Mouse (Mus musculus): ENCODE data around the gene Cyb561d2. TPM values are rescaled to one million over a fixed set of nuclear protein-coding genes. Genes with fewer than 3 reads are reported as not detected.

Gene Cyb561d2
- polyA plus RNA-seq, 1 experiment, result 47.7 TPM

DNA sequence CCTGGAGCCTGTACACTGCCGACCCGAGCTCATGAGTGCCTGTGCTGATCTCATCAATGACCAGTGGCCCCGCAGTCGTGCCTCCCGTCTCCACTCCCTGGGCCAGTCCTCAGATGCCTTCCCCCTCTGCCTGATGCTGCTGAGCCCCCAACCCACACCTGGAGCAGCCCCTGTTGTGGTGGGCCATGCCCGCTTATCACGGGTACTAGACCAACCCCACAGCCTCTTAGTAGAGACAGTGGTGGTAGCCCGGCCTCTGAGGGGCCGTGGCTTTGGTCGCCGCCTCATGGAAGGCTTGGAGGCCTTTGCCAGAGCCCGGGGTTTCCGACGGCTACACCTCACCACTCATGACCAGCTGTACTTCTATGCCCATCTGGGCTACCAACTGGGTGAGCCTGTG is 41.2 kb upstream of the Cyb561d2 start:
- WGBS, result 92% methylated on average over 14 of the region's 14 CpGs

DNA sequence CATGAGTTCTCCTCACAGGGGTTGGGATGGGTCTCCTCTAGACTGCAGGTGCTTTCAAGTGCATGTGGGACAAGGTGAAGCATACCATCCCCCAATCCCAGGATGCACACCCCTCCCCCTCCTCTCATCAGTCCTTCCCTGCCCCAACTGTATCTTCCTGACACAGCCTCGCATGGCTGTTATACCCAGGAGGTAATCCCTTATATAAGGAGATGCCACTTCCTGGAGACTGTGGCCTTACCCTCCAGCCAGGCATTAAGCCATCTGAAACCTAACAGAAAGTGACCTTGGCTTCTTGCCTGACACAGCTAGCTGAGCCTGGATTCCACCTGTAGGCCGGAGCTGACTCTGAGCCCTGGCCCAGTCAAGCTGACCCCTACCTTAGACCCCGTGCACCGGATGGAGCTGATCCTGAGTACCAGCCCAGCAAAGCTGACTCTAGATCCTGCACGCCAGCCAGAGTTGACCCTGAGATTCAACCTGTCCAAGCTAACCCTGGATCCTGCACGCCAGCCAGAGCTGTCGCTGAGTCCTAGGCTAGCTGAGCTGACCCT is 40.6 kb upstream of the Cyb561d2 start:
- Histone ChIP-seq H3K27ac (ENCODE audit: insufficient read depth, low read depth, low read length) (no peak overlapping the region), H3K27me3 (ENCODE audit: control insufficient read depth, insufficient read depth, low read length) (no peaks in the 10 kb centered on the region), H3K4me1 (ENCODE audit: control insufficient read depth, insufficient read depth, insufficient read length, low read length) (peaks cover 7% of the 10 kb centered on the region; the same call in 1 of the 2 replicates), H3K36me3 (ENCODE audit: control insufficient read depth, insufficient read depth, low read length) (0 out of 2 replicates have a peak, but pooled peaks cover 4% of the 10 kb centered on the region), H3K4me3 (ENCODE audit: low read depth, low read length) (no peak overlapping the region)
- TF ChIP-seq CTCF (IDR thresholded peaks at IDR 0.05; ENCODE audit: extremely low read depth, insufficient read length, insufficient replicate concordance, low read depth, low read length) (no peak), POLR2A (IDR thresholded peaks at IDR 0.05; ENCODE audit: low read depth, low read length) (no peak)
- 79% methylated on average over 7 of the region's 7 CpGs for WGBS

More for the DNA sequence above, 41.2 kb upstream of the Cyb561d2 start:
- Histone ChIP-seq H3K4me3 (ENCODE audit: low read depth, low read length) (no peak overlapping the region), H3K27me3 (ENCODE audit: control insufficient read depth, insufficient read depth, low read length) (no peaks in the 10 kb centered on the region), H3K36me3 (ENCODE audit: control insufficient read depth, insufficient read depth, low read length) (0 out of 2 replicates have a peak, but pooled peaks cover 4% of the 10 kb centered on the region), H3K27ac (ENCODE audit: insufficient read depth, low read depth, low read length) (no peak overlapping the region), H3K4me1 (ENCODE audit: control insufficient read depth, insufficient read depth, insufficient read length, low read length) (peaks cover 10% of the 10 kb centered on the region; the same call in 1 of the 2 replicates)
- TF ChIP-seq CTCF (IDR thresholded peaks at IDR 0.05; ENCODE audit: extremely low read depth, insufficient read length, insufficient replicate concordance, low read depth, low read length), result no peak
- TF ChIP-seq POLR2A (IDR thresholded peaks at IDR 0.05; ENCODE audit: low read depth, low read length), result no peak

GRCm38 (mm10) chr9:107581584-107581983 is 39.6 kb upstream of the Cyb561d2 start:
- TF ChIP-seq POLR2A (IDR thresholded peaks at IDR 0.05; ENCODE audit: low read depth, low read length) (no peak), CTCF (IDR thresholded peaks at IDR 0.05; ENCODE audit: extremely low read depth, insufficient read length, insufficient replicate concordance, low read depth, low read length) (no peak)
- Histone ChIP-seq H3K4me3 (ENCODE audit: low read depth, low read length) (no peak overlapping the region), H3K27ac (ENCODE audit: insufficient read depth, low read depth, low read length) (peak overlapping the region; percentile 91; the same call in 1 of the 2 replicates), H3K27me3 (ENCODE audit: control insufficient read depth, insufficient read depth, low read length) (no peaks in the 10 kb centered on the region), H3K36me3 (ENCODE audit: control insufficient read depth, insufficient read depth, low read length) (0 out of 2 replicates have a peak, but pooled peaks cover 4% of the 10 kb centered on the region), H3K4me1 (ENCODE audit: control insufficient read depth, insufficient read depth, insufficient read length, low read length) (peaks cover 15% of the 10 kb centered on the region; the same call in 1 of the 2 replicates)
- WGBS, result 46% methylated on average over 4 of the region's 4 CpGs

DNA sequence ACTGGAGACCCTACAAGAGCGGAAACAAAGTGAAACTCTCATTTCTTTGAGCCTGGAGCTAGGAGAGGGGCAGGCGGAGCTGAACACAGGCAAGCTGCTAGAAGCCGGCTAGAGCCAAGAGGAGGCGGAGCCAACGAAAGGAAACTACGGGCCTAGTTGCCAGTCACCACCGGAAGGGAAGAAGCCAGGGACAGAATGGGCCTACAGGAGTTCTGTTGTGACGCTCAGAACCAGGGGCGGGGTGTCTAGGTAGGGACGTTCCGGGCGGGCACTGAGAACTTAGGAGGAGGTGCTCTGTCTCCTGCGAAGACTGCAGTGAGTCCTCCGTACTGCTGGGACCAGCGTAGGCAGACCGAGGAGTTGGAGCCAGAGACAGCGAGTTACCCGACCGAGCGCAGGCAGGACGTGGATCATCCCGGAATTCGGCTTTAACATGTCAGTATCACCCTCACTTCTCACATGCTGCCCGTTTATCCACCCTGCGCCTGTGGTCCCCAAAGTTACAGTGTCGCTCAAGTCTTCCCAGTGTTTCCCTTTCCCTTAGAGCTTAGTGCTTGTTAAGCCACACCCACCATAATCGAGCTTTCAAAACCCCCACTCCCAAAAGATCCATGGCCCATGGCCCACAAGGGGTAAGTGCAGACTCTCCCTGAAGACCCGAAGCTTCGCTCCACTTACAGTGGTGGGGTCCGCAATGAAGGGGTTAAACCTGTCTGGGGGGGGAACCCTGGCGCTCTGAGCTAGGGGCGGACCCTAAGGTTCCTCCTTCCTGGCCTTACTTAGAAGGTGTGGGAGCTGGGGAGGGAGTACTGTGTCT is 38.7 kb upstream of the Cyb561d2 start, which contains the start of gene Hyal3:
Hyal3 (plus strand) TSS at position 318 of the 817 bp plus-strand sequence.
- peaks cover 23% of the 10 kb centered on the region; the same call in 1 of the 2 replicates for H3K4me1 ChIP-seq (ENCODE audit: control insufficient read depth, insufficient read depth, insufficient read length, low read length)
- peak within 1 kb of the TSS; percentile 71 for H3K4me3 ChIP-seq (ENCODE audit: low read depth, low read length)
- peak within 1 kb of the TSS; percentile 91 for H3K27ac ChIP-seq (ENCODE audit: insufficient read depth, low read depth, low read length)
- TF ChIP-seq CTCF (IDR thresholded peaks at IDR 0.05; ENCODE audit: extremely low read depth, insufficient read length, insufficient replicate concordance, low read depth, low read length), result no peak
- TF ChIP-seq POLR2A (IDR thresholded peaks at IDR 0.05; ENCODE audit: low read depth, low read length), result peak; percentile 93; the same call in 1 of the 2 replicates
- no peaks in the 10 kb centered on the region for H3K27me3 ChIP-seq (ENCODE audit: control insufficient read depth, insufficient read depth, low read length)
- H3K36me3 ChIP-seq (ENCODE audit: control insufficient read depth, insufficient read depth, low read length), result 0 out of 2 replicates have a peak, but pooled peaks cover 4% of the 10 kb centered on the region
- under 1% methylated on average over 32 of the region's 32 CpGs for WGBS

- Histone ChIP-seq H3K27me3 (ENCODE audit: control insufficient read depth, insufficient read depth, low read length) (no peaks in the 10 kb centered on the region), H3K4me3 (ENCODE audit: low read depth, low read length) (no peak overlapping the region), H3K27ac (ENCODE audit: insufficient read depth, low read depth, low read length) (no peak overlapping the region), H3K36me3 (ENCODE audit: control insufficient read depth, insufficient read depth, low read length) (0 out of 2 replicates have a peak, but pooled peaks cover 4% of the 10 kb centered on the region), H3K4me1 (ENCODE audit: control insufficient read depth, insufficient read depth, insufficient read length, low read length) (peaks cover 28% of the 10 kb centered on the region; the same call in 1 of the 2 replicates)
- TF ChIP-seq POLR2A (IDR thresholded peaks at IDR 0.05; ENCODE audit: low read depth, low read length) (no peak), CTCF (IDR thresholded peaks at IDR 0.05; ENCODE audit: extremely low read depth, insufficient read length, insufficient replicate concordance, low read depth, low read length) (no peak)
- 96% methylated on average over 14 of the region's 14 CpGs for WGBS
Measured at GRCm38 (mm10) chr9:107579023-107579900, 37.3 kb upstream of the Cyb561d2 start.

DNA sequence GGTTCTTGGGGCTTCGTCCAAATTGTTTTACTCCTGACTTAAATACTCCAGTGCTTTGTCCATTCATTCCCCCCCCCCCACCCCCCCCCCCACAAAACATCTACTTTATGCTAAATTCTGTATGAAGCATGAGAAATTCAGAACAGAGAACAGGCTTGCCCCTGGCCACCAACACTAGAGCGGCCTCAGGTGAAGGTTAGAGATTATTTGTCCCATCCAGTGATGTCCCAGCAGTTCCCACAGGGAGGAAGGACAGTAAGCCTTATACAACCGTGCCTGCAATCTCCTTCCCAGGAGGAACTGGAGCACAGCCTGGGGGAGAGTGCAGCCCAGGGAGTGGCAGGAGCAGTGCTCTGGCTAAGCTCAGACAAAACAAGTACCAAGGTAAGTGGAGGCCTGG is 36.6 kb upstream of the Cyb561d2 start, which contains the start of gene Naa80:
Naa80 (plus strand) TSS at position 301 of the 400 bp plus-strand sequence.
- Histone ChIP-seq H3K4me3 (ENCODE audit: low read depth, low read length) (no peak within 1 kb of the TSS), H3K27ac (ENCODE audit: insufficient read depth, low read depth, low read length) (no peak within 1 kb of the TSS), H3K4me1 (ENCODE audit: control insufficient read depth, insufficient read depth, insufficient read length, low read length) (peaks cover 28% of the 10 kb centered on the region; the same call in 1 of the 2 replicates), H3K27me3 (ENCODE audit: control insufficient read depth, insufficient read depth, low read length) (no peaks in the 10 kb centered on the region), H3K36me3 (ENCODE audit: control insufficient read depth, insufficient read depth, low read length) (0 out of 2 replicates have a peak, but pooled peaks cover 4% of the 10 kb centered on the region)
- no peak for TF ChIP-seq CTCF (IDR thresholded peaks at IDR 0.05; ENCODE audit: extremely low read depth, insufficient read length, insufficient replicate concordance, low read depth, low read length)
- TF ChIP-seq POLR2A (IDR thresholded peaks at IDR 0.05; ENCODE audit: low read depth, low read length), result no peak
- WGBS, result 78% methylated on average over 3 of the region's 3 CpGs
